Mouse (Mus musculus) frontal cortex, adult (tissue): ENCODE data around the gene Hltf.

Experiments used
- ATAC-seq: cut with Nextera tagmentation; 2 replicates; pipeline ENCODE4 v1.9.2; 2017; ENCODE audit warnings: mild to moderate bottlenecking, moderate library complexity, mixed read lengths; ENCODE audit not compliant: low TSS enrichment

Gene Hltf

DNA sequence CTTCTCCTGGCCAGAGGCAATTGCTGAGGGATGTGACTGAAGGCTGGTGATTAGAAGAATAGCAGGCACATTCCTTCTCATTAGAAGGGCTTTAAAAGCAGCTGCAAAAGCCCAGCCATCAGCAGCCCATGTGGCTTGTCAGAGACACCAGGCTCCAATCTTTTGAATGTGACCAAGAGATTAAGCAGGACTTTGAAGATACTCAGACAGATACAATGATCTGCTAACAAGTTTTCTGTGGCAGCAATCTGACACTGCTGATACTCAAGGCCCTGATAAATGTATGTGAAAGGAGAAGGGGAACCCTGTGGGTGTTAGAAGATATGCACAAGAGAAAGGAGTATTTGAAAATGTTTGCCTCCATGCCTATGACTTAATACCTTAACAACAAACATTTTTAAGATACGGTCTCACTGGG is 88.1 kb downstream of the Hltf start:
- ATAC-seq: no peak

DNA sequence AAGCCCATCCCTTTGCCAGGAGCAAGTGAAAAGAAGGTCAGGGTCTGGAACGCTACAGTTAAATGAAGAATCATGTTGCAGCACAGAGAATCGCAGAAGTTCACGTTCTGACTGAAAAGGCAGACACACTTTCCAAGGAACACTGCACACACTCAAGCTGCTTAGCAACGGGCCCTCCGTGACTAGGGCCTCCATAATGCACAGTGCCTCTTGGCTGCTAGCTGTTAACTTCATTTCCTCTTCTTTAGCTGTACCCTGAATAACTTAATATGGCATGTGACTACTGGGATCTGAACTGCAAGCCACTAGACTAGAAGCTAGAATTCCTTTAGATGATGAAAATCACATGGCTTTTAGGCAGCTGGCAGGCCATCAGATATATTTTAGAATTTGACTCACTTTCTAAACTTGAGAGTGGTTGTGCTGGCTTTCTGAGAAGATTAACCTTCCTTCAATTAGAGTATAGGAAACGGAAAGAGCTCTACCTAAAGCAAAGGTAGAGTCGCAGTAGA is 89.3 kb downstream of the Hltf start:
- ATAC-seq: peak; percentile 61; the same call in 1 of the 2 replicates

DNA sequence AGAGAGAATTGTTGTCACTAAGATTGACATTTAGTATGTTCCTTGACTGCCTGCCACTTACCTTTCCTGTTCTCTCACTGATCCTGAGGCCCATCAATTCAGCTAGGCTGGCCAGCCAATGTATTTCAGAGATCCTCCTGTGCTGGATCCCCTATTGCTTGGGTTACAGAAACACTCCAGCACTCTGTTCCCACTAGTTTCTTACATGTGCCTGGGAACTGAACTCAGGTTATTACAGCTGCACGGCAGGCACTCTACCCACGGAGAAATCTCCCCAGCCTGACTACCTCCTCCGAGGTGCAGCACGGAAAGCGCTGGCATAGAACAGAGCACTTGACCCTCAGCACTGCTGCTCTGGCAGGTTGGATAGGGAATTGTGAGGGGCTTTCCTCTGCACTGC is 90.0 kb downstream of the Hltf start:
- ATAC-seq: peak; percentile 53

DNA sequence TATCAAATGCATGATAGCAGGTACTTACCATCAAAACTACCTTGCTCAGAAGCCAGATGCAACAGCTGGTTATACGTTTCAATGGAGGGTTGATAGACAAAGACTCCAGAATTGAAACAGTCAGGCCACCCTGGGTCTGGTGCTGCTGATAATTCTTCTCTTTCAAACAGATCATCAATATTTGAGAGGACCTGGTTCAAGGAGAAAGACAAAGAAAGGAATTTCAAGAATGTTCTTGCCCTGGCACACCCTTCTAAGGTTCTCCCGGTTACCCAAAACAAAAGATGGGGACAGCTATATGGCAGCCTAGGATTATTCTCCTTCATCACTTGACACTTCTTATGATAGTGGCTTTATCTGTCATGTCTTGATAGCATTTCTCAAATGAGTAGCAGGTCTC is 92.9 kb downstream of the Hltf start:
- no peak for ATAC-seq

DNA sequence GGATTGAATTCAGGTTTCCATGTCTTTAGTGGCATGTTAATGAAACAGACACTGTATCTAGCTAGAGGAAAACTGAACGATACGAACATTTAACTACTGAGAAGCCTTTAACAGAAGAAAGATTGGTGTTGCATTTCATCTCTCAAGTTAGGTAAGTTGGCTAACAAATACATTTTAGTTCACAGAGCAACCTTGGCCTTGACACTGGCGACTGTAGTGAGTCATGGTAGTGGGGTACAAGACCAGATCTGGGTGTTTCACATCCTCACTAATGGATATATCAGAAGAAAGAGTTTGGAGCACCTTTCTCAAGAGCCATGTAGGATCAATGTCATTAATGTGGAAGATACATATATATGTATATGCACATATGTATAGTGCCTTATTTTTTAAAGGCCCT is 94.0 kb downstream of the Hltf start:
- no peak for ATAC-seq

DNA sequence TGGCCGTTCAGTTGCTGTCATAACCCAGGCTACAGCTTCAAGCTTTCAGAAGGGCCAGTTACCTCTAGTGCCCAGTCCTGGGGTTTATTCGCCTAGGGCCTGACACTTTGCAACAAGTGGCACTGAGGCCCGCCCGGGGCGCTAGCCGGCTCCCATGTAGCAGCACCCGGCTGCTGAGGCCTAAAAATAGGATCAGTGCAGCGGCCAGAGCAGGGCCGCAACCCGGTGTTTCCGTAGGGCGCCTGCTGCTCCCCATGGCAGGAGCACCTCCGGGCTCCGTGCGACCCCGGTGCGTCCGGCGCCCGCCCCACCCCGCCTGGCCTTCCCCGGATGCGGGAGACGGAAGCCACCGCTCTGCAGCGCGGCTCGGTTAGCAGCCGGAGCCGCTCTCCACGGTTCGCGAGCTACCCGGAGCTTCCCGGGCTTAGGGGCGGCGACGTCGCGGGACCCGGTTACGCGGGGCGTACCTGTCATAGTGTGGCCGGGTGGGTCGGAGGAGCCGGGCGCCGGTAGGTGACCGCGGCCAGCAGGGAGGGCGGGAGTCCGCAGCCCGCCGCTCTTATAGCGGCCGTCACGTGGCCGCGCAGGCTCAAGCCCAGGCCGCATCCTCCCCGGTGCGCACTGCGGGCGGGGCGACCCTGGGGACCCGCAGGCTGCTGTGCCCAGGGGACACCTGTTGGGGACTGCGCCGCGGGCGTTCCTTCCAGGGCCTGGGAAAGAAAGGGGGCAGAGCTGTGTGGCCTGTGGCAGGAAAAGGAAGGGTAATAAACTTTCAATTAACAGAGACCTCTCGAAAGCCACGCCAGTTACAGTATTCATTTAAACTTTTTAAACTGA is 97.1 kb downstream of the Hltf start, which contains the start of gene Gyg:
Gene Gyg, minus strand, starts transcription at position 787 of the 837 bp plus-strand sequence.
- ATAC-seq: peak; percentile 95

DNA sequence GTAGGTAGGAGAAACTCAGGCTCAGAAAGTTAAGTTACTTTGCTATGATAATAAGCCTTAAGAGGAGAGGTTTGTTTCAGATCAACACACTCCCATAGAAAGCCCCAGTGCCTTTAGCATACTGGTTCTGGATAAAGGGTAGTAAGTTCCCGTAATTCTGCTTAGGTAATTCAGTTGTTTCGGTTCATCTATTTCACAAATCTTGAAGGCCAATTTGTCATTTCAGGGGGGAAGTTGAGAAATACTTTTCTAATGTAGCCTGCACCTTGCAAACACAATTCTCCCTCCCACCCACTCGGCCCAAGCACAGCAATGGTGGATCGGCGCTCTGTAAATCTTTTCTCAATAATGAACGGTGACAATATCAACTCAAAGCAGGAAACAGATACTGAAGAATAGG is 97.9 kb downstream of the Hltf start:
- ATAC-seq: no peak

DNA sequence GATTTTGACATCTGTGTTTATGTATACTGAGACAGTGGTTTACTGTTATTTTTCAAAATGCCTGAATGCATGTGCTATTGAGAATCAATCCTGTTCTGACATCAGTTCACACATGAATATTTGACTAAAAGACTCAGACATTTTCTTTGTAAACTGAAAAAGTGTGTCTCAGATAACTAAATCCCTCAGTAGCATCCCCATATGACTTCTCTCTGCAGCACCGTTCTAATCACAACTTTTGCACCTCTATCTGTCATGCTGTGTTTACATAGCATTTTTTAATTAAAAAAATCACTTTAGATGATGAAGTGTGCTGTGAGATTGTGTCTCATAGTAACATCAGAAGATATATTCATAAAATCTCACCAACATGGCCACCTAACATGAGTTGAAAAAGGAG is 109.9 kb downstream of the Hltf start:
- no peak for ATAC-seq
